Mouse (Mus musculus) ZHBTc4 (cell line): Measurements from ENCODE around the gene Rack1.
A peak's percentile ranks its signal among the peaks of the same experiment; 100 is the strongest.
"Not testable (repeated sequence)": the region's sequence is repeated elsewhere in the genome, so short reads cannot be mapped to it uniquely, and the experiment has no call there.

Source experiments
- DNase-seq: peaks from one replicate; pipeline ENCODE4 v3.0.0-alpha.2; 2011; ENCODE audit warnings: low read depth, low spot score

Rack1 gene

DNA sequence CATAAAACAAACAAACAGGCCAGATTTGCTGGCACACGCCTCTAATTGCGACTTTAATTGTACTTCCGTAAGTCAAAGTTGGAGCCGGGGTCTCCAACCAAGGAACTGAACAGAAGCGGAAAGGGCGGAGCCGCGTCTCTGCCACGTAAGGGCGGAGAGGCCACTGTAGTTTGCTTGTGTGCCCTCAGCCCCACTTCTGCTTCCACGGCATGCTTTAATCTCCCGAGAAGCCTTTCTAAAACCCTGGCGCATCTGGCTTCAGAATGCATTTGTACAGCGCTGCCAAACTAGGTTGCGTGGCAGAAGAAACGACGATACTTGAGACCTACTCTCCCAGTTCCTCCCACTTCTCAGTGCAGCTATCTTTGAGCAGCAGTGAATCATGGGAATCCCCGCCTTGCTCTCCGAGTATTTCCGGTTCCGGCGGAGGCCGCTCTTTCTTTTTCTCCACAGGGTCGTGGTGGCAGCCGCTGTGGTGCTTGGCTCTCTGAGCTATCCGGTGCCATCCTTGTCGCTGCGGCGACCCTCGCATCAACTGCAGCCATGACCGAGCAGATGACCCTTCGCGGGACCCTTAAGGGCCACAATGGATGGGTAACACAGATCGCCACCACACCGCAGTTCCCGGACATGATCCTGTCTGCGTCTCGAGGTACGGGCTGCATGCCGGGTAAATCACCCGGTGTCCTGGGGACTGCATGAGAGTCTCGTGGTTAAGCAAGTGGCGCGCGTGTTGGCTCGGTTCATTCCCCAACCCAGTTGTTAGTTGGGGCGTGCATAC, at the start of gene Rack1:
Rack1 (plus strand) TSS at position 412 of the 781 bp plus-strand sequence.
- peak; percentile 94 for DNase-seq

DNA sequence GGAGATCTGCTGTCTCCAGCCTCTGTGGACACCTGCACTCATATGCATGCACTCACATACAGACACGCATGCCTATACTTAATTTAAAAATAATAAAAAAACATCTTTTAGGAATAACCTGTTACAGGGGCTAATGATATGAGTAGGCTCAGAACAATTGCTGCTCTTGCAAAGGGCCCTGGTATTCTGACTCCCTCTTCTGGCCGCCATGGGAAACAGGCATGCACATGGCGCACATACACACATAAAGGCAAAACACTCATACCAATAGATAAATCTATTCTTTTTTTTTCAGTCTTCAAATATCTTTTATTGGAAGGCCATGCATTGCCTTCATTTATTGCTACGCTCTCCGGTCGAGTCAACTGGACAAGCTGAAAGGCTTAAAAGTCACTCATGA, 49.7 kb upstream of the Rack1 start:
- DNase-seq = peak; percentile 66

DNA sequence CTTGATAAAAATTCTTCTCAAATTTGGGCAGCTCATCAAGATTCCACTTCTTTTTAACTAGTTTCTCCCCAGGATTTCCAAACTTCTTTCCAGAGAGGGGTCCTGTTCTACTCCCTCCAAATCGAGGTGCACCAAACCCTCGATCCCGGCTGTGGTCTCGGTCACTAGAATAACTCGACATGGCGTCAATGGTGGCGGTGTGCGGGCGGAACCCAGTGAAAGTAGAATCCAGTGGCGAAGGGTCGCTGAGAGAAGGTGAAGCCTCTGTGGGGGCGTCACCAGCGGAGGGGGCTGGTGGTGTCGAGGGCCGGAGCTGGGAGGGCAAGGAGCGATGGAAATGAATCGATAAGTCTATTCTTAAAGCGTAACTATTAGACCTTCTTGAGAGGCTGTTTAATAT, 46.6 kb upstream of the Rack1 start:
- DNase-seq = not testable (repeated sequence)

DNA sequence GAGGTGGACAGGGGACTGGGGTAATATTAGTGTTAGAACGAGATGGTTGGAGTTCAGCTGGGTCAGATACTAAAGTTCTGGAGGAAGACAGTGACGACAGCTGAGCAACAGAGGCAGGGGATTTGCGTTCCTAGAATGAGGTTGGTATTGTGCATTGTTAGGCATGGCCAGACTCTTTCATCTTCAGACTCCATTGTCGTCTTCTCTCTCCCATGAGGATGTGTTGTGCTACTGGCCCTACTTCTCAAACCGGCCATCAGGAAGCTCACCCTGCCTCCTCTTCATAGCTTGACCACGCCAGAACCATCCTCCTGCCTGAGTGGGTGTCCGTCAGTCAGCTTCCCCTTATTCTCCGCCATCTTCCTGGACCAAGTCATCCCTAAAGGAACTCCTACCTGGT, 41.1 kb upstream of the Rack1 start:
- DNase-seq = no peak

DNA sequence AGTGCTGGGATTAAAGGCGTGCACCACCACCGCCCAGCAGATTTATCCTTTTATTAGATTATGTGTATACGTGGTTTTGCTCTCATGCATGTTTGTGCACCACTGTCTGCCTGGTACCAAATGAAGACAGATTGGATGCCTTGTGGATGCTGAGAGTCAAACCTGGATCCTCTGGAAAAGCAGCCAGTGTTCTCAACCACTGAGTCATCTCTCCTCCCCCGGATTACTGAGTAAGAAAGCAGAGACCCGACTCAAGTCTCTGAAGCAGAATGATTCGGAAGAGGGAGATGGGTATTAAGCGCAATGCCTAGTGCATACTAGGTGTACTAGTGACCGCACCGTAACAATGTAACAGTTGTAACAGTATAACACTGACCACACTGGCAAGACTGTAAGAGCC, 36.0 kb upstream of the Rack1 start:
- DNase-seq = no peak

DNA sequence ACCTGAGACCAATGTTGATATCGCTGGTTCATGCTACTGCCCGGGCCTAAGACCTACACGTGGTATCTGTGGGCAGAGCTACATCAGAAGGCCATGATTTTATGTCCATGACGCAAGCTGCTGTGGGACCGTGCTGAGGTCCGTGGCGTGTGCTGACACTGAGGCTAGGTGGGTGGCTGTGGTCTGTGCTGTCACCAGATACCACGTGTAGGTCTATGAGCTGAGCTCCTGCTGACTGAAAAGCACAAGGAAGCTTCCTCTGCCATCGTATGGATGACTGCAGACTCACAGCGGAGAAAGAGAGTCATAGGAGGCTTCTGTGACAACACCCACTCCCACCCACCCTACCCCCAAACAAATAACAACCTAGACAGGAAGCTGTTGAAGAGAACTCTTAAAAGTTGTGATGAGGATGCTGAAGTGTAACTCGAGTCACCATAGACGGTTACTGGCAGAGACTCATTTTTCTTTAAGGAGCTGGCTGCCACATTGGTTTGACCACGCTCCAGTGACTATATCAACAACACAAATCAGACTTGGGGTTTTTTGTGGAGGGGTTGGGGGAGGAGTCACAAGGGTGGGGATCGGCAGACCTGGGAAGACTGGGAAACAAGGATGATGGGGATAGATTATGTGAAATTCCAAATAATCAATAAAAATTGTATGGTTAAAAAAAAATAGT, 32.8 kb upstream of the Rack1 start:
- DNase-seq = no peak

DNA sequence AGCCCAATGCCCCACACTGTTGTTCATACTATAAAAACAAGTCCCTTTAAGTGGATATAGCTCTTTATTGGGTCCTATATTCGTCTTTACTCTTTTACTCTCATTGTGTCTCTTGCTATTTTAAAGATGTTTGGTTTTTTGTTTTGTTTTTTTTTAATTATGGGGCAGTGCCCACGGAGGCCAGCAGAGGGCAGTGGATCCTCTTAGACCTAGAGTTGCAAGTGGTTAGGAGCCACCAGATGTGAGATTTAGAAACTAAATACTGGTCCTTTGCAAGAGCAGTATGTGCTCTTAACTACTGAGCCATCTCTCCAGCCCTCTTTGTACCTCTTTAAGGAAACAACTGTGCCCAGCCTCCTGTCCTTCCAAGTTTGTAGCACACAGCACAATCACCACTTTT, 28.4 kb upstream of the Rack1 start:
- DNase-seq = peak; percentile 62

DNA sequence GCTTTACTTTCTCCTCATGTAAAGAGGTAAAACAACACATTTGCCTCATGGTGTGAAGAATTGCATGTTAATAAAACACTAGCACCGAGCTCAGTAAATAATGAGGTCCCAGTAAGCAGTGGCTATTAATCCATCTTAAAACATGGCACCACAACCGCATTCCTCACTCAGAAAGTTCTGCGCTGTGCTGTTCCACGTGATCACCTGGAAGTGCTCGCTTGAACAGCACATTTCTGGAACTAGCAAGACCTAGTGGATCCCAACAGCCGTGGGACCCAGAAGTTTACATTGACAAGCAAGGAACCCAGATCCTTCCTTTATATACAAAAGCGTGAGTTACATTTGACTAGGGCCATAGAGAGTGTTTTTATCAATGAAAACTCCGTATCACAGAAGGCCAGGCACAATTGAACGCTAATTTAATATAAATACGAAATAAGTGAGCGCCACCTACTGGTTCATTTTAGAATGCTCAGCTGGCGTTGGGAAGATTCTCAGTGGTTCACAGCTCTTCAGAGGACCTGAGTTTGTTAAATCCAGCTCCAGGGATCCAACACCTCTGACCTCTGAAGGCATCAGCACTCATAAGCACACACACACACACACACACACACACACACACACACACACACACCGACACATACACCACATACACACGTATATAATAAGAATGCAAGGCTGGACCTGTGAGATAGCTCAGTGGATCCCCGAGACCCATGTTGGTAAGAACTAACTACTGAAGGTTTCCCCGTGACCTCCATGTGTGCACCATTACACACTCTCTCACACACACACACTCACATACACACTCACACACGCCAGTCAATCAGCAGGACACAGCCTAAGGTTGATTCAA, 25.5 kb upstream of the Rack1 start:
- peak; percentile 80 for DNase-seq

DNA sequence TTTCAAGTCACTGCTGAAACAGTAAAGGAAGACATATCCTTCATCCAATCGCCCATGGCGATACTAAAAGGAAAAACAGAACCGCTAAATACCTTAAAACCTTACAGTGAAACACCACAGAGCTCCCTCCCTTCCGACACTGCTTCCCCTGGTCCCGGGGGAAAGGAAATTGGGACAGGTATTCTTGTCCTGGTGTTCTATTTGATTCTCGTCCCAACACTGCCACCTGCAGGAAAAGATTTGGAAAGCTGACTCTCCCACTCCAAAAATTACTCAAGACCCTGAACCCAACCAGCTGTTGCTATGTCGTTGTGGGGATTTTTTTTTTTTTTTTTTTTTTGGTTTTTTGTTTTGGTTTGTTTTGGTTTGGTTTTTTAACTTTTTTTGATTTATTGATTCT, 24.6 kb upstream of the Rack1 start:
- DNase-seq = peak; percentile 92

DNA sequence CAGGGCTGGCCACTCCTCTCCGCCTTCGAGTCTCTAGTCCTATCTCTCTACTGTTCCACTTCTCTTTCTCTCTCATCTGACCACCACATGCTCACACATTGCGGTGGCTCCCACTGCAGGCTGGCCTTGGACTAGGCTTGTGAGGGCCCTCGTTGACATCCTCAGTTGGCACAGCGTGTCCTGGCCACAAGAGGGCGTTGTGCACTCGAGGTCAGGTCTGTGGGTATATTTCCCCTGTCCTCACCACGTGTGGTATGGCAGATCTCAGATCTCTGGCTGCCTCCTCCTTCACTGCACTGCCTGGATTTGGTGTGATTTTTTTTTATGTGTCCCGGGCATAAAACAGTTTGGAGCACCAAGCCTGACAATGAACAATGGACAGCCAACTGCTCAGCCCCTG, 23.5 kb upstream of the Rack1 start:
- peak; percentile 87 for DNase-seq

DNA sequence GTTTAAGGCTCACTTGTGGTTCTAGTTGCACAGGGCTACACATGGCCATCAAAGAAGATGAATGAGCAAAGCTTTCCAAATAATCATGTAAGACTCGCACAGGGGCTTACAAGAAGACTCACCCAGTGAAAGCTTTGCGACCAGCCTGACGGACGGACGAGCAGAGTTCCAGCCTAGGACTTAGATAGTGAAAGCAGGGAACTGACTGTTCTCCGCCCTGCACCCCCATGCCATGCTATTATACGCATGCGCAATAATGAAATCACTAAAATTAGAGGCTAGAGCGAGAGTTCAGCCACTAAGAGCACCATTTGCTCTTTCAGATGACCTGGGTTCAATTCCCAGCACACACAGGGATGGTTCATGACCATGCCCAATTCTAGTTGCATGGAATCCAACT, 22.8 kb upstream of the Rack1 start:
- no peak for DNase-seq

DNA sequence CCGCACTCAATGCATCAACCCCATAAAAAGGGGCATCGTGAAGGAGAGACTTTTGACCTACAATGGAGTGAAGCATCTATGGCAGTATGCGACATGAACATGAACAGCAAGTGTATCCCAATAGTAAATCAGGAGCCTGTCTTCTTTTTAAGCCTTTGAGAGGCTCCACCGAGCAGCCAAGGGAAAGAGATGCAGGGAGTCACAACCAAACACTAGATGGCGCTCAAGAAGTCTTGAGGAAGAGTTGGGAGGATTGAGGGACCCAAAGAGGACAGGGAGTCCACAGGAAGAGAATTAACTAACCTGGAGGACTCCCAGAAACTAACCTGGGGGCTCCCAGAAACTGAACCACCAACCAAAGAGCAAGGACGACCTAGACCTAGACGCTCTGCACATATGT, 20.7 kb upstream of the Rack1 start:
- peak; percentile 87 for DNase-seq

DNA sequence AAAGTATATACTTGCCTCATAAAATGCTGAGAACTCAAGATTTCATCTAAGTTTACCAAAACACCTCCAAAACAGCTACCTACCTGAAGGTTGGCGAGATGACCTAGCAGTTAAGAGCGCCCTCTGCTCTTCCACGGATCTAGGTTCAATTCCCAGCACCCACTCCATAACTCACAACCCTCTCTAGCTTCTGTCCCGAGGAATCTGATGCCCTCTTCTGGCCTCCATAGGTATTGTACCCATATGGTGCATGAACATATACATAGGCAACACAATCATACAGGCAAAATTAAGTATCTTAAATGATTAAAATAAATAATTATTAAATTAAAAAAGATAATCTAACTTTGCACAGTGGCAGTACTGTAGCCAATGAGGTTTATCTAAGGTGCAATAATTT, 17.9 kb upstream of the Rack1 start:
- DNase-seq = peak; percentile 68

DNA sequence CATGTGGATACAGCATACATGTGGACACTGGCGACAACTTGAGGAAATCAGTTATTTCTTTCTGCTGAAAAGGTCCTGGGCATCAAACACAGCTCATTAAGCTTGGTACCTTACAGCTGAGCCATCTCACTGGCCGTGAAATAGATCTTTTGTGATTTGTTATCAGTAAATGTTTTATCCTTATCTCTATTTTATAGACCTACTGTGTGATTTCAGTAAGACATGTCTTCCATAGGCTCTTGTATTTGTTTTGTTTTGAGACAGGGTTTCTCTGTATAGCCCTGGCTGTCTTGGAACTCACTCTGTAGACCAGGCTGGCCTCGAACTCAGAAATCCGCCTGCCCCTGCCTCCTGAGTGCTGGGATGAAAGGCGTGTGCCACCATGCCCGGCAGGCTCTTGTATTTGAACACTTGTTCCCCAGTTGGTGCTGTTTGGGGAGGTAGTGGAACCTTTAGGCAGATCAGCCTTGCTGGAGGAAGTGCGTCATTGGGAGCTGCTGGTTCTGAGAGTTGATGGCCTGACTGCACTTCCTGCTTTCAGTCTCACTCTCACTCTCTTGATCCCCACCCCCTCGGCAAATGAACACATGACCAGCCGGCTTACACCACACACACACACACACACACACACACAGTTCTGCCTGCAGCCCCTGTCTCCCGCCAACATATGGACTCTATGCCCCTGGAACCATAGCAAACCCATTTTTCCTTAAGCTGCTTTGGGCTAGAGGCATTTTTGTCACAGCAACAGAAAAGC, 12.5 kb upstream of the Rack1 start:
- peak; percentile 83 for DNase-seq

DNA sequence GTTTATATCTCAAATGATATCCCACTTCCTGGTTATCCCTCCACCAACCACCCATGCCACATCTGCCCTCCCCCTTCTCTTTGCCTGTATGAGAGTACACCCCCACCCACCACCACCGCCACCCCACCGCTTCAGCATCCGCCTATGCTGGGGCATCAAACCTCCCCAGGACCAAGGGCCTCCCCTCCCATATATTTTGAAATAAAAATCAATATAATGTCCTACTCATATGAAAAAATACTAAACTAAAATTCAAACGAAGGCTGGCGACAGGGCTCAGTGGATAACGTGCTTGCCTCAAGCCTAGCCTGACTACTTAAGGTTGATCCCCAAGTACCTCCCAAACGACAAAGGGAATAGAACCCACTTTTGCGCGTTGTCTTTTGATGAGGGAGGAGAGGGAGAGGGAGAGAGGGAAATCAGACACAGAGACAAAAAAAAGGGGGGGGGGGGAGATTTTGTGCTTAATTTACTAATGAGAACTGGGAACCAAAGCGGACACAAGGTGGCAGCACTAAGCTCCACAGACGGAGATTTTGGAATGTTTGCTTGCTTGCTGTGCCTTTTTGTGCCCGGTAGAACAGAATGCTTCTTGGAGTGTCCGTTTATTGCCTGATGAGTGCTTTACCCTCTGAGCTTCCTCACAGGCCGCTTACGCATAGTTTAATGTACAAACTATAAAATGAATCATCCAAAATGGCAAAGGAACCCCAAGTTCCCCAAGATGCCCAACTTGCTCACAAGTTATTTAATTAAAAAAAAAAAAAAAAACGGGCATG, 11.6 kb upstream of the Rack1 start:
- DNase-seq = peak; percentile 92

DNA sequence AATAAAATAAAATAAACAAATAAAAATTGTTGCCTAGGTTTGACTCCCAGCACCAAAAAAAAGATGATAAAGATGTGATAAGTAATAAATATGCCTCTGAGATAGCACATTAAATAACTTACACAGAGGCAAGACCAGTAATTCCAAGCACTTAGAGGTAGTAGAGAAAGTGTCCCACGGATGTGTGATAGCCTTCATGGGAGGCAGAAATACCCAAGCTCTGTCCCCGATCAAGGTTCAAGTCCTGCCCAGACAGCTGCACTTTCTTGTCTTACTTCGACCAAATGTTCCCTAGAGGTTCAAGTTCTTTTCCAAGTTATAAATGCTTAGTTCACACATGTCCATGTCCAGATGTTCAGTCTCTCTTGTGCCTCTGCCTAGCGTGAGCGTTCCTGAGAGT, 10.9 kb upstream of the Rack1 start:
- no peak for DNase-seq

DNA sequence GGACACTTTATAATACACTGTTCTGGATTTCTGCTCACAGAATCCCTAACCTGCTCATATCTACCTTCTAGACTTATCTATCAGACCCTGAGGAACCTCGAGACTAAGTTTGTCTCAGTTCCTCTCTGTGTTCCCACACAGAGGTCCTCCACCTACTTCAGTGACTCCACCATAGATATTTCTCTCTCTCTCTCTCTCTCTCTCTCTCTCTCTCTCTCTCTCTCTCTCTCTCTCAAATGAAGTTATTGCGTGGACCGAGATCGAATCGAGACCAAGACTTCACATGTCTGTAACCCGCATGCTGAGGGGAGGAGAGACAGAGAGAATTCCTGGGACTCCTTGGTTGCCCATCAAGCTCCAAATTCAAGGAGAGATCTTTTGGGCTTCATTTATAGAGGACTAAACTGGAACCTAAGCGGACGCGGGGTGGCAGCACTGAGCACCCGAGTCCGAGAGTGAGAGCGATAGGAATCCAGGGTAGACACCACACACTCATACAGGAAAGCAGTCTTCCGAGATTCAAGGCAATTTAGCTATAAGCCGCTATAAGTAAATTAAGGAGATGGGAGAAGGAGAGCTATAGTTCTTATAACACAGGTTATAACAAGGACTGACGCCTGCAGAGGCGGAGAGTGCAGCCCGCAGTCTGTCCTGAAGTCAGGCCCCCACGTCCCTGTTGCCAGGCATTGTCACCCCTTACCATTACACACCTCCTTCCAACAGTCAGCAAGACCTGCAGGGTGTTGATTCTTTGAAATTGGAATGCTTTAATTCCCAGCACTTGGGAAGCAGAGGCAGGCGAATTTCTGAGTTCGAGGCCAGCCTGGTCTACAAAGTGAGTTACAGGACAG, 9.9 kb upstream of the Rack1 start:
- DNase-seq = peak; percentile 92

DNA sequence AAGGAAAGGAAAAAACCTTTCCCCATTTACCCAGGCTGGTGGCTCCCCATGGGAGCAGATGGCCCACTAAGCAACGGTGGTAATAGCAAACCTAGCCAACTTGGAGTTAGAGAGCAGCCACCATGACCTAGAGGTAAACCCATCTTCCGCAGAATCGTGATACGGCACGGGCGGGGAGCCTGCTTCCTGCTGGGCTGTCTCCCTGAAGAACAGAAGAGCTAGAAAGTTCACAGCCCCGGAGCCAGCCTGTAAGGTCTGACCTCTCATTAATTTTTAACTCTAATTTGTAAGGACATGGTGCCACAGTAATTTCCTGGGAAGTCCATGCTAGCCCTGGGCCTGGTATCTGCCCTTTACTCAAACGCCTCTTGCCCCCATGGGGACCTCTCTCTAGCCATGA, 9.2 kb upstream of the Rack1 start:
- no peak for DNase-seq

DNA sequence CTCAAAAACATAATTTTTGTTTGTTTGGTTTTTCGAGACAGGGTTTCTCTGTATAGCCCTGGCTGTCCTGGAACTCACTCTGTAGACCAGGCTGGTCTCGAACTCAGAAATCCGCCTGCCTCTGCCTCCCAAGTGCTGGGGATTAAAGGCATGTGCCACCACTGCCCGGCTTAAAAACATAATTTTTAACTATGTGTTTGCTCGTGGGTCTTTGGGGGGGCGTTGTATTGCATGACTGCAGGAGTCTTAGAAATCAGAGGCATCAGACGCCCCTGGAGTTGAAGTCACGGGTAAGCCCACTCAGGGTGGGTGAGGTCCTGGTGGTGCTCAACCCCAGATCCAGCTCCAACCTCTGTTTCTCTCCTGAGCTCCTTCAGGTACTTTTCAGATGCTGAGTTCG, 8.2 kb upstream of the Rack1 start:
- DNase-seq = not testable (repeated sequence)

DNA sequence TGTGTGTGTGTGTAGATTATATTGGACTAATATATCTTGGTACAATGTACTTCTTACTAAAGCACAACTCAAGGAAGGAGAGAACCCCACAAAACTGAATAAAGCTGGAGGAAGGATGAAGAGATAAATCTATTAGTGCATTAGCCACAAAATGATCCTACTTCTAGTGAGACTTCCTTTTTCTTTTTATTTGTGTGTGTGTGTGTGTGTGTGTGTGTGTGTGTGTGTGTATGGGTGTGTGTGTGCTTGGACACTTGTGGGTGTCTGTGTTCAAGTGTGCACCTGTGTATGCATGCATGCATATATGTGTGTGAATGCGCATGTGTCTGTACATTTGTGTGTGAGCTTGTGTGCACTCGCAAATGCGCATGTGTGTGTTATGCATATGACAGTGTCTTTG, 6.9 kb upstream of the Rack1 start:
- no peak for DNase-seq
